Mouse (Mus musculus): ENCODE results near the gene Arhgef5.

GRCm38 (mm10) chr6:43338804-43339203 is 73.4 kb downstream of the Arhgef5 start:
- TF ChIP-seq TAL1 (conservative IDR thresholded peaks at IDR 0.05; ENCODE audit: low read depth, low read length) (no peak), CTCF (IDR thresholded peaks at IDR 0.05; ENCODE audit: low read depth, low read length) (no peak), GATA1 (IDR thresholded peaks at IDR 0.05; ENCODE audit: borderline replicate concordance, low read length) (no peak)
